Mouse (Mus musculus) heart, postnatal 0 days (tissue): ENCODE measurements around the gene Nxpe3.

Experiments used
- CTCF ChIP-seq: IDR thresholded peaks from 2 replicates; pipeline ENCODE4 v1.5.1; 2016; ENCODE audit warnings: antibody characterized with exemption, control low read depth, low read depth
- EP300 ChIP-seq: IDR thresholded peaks from 2 replicates; pipeline ENCODE4 v1.6.1; 2016; ENCODE audit warnings: antibody characterized with exemption, low read depth

DNA sequence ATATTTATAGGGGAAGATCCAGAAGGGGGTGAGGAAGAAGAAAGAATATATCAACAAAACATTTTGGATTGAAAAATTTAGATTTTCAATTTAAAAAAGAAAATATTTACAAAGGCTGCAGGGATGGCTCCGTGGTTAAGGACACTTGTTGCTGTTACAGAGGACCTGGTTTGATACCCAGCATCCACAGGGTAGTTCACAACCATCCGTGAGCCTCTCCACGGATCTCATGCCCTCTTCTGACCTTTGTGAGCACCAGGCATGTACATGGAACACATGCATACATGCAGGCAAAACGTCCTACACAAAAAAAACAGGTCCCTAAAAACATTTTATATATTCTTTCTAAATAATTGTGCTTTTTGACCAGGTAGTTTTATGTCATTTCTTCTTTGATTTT, 31.3 kb downstream of the Nxpe3 start:
- TF ChIP-seq EP300 (no peak), CTCF (no peak)
